Mouse (Mus musculus): ENCODE results near the gene 1700001C19Rik. TPM values are rescaled to one million over a fixed set of nuclear protein-coding genes. Genes with fewer than 3 reads are reported as not detected.
A peak's percentile ranks its signal among the peaks of the same experiment; 100 is the strongest.

The 1700001C19Rik gene
- polyA plus RNA-seq, 1 experiment from 2014 or later, result 0.35 TPM

GRCm38 (mm10) chr17:47475714-47476113, 38.5 kb upstream of the 1700001C19Rik start:
- no peak overlapping the region for H3K9ac ChIP-seq (ENCODE audit: low read depth, low read length)
- WGBS, result 64% methylated on average over 3 of the region's 3 CpGs
- no peaks in the 10 kb centered on the region for H3K36me3 ChIP-seq (ENCODE audit: control insufficient read depth, insufficient read depth)
- no peak overlapping the region for H3K4me2 ChIP-seq (replicated peaks; ENCODE audit: low read depth)
- no peak overlapping the region for H3K4me3 ChIP-seq (ENCODE audit: low read depth, low read length)
- no peaks in the 10 kb centered on the region for H3K27me3 ChIP-seq (replicated peaks; ENCODE audit: control insufficient read depth, insufficient read depth, low read length)
- TF ChIP-seq CTCF (IDR thresholded peaks at IDR 0.05; ENCODE audit: low read depth), result peak; percentile 70
- ATAC-seq, result no peak
- 0 out of 2 replicates have a peak, but pooled peaks cover 4% of the 10 kb centered on the region for H3K4me1 ChIP-seq (replicated peaks; ENCODE audit: control insufficient read depth, insufficient read depth, low read length)
- no peaks in the 10 kb centered on the region for H3K9me3 ChIP-seq (ENCODE audit: control insufficient read depth)
- H3K27ac ChIP-seq (ENCODE audit: low read depth, low read length), result peak overlapping the region; percentile 64; the same call in 1 of the 2 replicates

- WGBS, result 50% methylated on average over 4 of the region's 4 CpGs
- Histone ChIP-seq H3K9ac (ENCODE audit: low read depth, low read length) (no peak overlapping the region), H3K36me3 (ENCODE audit: control insufficient read depth, insufficient read depth) (peaks cover 3% of the 10 kb centered on the region; the same call in 1 of the 2 replicates), H3K27ac (ENCODE audit: low read depth, low read length) (peak overlapping the region; percentile 64; the same call in 1 of the 2 replicates), H3K27me3 (replicated peaks; ENCODE audit: control insufficient read depth, insufficient read depth, low read length) (no peaks in the 10 kb centered on the region), H3K4me3 (ENCODE audit: low read depth, low read length) (no peak overlapping the region), H3K4me1 (replicated peaks; ENCODE audit: control insufficient read depth, insufficient read depth, low read length) (0 out of 2 replicates have a peak, but pooled peaks cover 5% of the 10 kb centered on the region), H3K9me3 (ENCODE audit: control insufficient read depth) (no peaks in the 10 kb centered on the region), H3K4me2 (replicated peaks; ENCODE audit: low read depth) (no peak overlapping the region)
- peak; percentile 76 for ATAC-seq
- TF ChIP-seq CTCF (IDR thresholded peaks at IDR 0.05; ENCODE audit: low read depth), result no peak
Observed at GRCm38 (mm10) chr17:47475181-47475580, 38.0 kb upstream of the 1700001C19Rik start.

DNA sequence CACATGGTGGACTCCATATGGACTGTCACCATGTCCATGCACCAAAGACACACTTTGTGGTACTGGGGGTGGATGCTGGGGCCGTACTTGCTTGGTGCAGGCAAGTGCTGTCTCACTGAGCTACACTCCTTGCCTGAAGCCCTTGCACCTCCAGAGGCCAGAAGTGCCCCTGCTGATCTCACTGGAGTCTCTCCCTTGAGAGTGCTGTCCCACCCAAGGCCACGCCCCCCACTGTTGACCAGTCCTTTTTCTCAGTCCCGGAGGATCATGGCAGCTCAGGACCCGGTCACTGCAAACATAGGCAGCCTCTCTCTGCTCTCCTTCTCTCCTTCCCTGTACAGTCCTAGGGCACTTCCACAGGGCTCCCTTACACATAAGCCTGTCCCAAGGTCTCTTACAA, 37.1 kb upstream of the 1700001C19Rik start:
- 52% methylated on average over 4 of the region's 4 CpGs for WGBS
- ATAC-seq, result no peak
- no peak overlapping the region for H3K4me2 ChIP-seq (replicated peaks; ENCODE audit: low read depth)

GRCm38 (mm10) chr17:47473434-47473974, 36.3 kb upstream of the 1700001C19Rik start:
- Histone ChIP-seq H3K36me3 (ENCODE audit: control insufficient read depth, insufficient read depth) (peaks cover 19% of the 10 kb centered on the region; the same call in 1 of the 2 replicates), H3K9ac (ENCODE audit: low read depth, low read length) (no peak overlapping the region; the same call in 1 of the 2 replicates), H3K9me3 (ENCODE audit: control insufficient read depth) (no peaks in the 10 kb centered on the region), H3K4me3 (ENCODE audit: low read depth, low read length) (no peak overlapping the region), H3K4me1 (replicated peaks; ENCODE audit: control insufficient read depth, insufficient read depth, low read length) (0 out of 2 replicates have a peak, but pooled peaks cover 5% of the 10 kb centered on the region), H3K4me2 (replicated peaks; ENCODE audit: low read depth) (no peak overlapping the region), H3K27me3 (replicated peaks; ENCODE audit: control insufficient read depth, insufficient read depth, low read length) (no peaks in the 10 kb centered on the region), H3K27ac (ENCODE audit: low read depth, low read length) (peak overlapping the region; percentile 41; the same call in 1 of the 2 replicates)
- TF ChIP-seq CTCF (IDR thresholded peaks at IDR 0.05; ENCODE audit: low read depth), result peak; percentile 89
- 13% methylated on average over 8 of the region's 8 CpGs for WGBS
- ATAC-seq, result 0 out of 2 replicates have a peak, but pooled peaks have one; percentile 7

More for the DNA sequence above, 37.1 kb upstream of the 1700001C19Rik start:
- peaks cover 12% of the 10 kb centered on the region; the same call in 1 of the 2 replicates for H3K36me3 ChIP-seq (ENCODE audit: control insufficient read depth, insufficient read depth)
- H3K9ac ChIP-seq (ENCODE audit: low read depth, low read length), result no peak overlapping the region
- no peak overlapping the region for H3K4me3 ChIP-seq (ENCODE audit: low read depth, low read length)
- no peak for TF ChIP-seq CTCF (IDR thresholded peaks at IDR 0.05; ENCODE audit: low read depth)
- no peak overlapping the region; the same call in 1 of the 2 replicates for H3K27ac ChIP-seq (ENCODE audit: low read depth, low read length)
- no peaks in the 10 kb centered on the region for H3K27me3 ChIP-seq (replicated peaks; ENCODE audit: control insufficient read depth, insufficient read depth, low read length)
- no peaks in the 10 kb centered on the region for H3K9me3 ChIP-seq (ENCODE audit: control insufficient read depth)
- H3K4me1 ChIP-seq (replicated peaks; ENCODE audit: control insufficient read depth, insufficient read depth, low read length), result 0 out of 2 replicates have a peak, but pooled peaks cover 5% of the 10 kb centered on the region

- Histone ChIP-seq H3K9me3 (ENCODE audit: control insufficient read depth) (no peaks in the 10 kb centered on the region), H3K27me3 (replicated peaks; ENCODE audit: control insufficient read depth, insufficient read depth, low read length) (no peaks in the 10 kb centered on the region), H3K36me3 (ENCODE audit: control insufficient read depth, insufficient read depth) (peaks cover 27% of the 10 kb centered on the region; the same call in 1 of the 2 replicates), H3K27ac (ENCODE audit: low read depth, low read length) (no peak overlapping the region), H3K4me2 (replicated peaks; ENCODE audit: low read depth) (no peak overlapping the region), H3K9ac (ENCODE audit: low read depth, low read length) (no peak overlapping the region; the same call in 1 of the 2 replicates), H3K4me3 (ENCODE audit: low read depth, low read length) (no peak overlapping the region), H3K4me1 (replicated peaks; ENCODE audit: control insufficient read depth, insufficient read depth, low read length) (0 out of 2 replicates have a peak, but pooled peaks cover 5% of the 10 kb centered on the region)
- WGBS, result 30% methylated on average over 15 of the region's 15 CpGs
- no peak for ATAC-seq
- TF ChIP-seq CTCF (IDR thresholded peaks at IDR 0.05; ENCODE audit: low read depth), result no peak
Observed at GRCm38 (mm10) chr17:47472435-47473350, 35.5 kb upstream of the 1700001C19Rik start.

GRCm38 (mm10) chr17:47470686-47471085, 33.5 kb upstream of the 1700001C19Rik start:
- TF ChIP-seq CTCF (IDR thresholded peaks at IDR 0.05; ENCODE audit: low read depth), result no peak
- H3K4me2 ChIP-seq (replicated peaks; ENCODE audit: low read depth), result no peak overlapping the region
- H3K4me1 ChIP-seq (replicated peaks; ENCODE audit: control insufficient read depth, insufficient read depth, low read length), result 0 out of 2 replicates have a peak, but pooled peaks cover 5% of the 10 kb centered on the region
- H3K9me3 ChIP-seq (ENCODE audit: control insufficient read depth), result no peaks in the 10 kb centered on the region
- 61% methylated on average over 5 of the region's 5 CpGs for WGBS
- H3K27me3 ChIP-seq (replicated peaks; ENCODE audit: control insufficient read depth, insufficient read depth, low read length), result no peaks in the 10 kb centered on the region
- H3K4me3 ChIP-seq (ENCODE audit: low read depth, low read length), result no peak overlapping the region
- H3K27ac ChIP-seq (ENCODE audit: low read depth, low read length), result no peak overlapping the region
- peaks cover 34% of the 10 kb centered on the region; the same call in 1 of the 2 replicates for H3K36me3 ChIP-seq (ENCODE audit: control insufficient read depth, insufficient read depth)
- no peak for ATAC-seq
- H3K9ac ChIP-seq (ENCODE audit: low read depth, low read length), result no peak overlapping the region
